Mouse (Mus musculus) lung, embryonic 14.5 days (tissue): ENCODE results near the gene Tmem170. TPM values are rescaled to one million over a fixed set of nuclear protein-coding genes. Genes with fewer than 3 reads are reported as not detected.
A peak's percentile ranks its signal among the peaks of the same experiment; 100 is the strongest.

Source experiments
- ATAC-seq: fragments of 200-750 bp; cut with Nextera tagmentation; 2 replicates; pipeline ENCODE4 v1.8.0; 2017; ENCODE audit warnings: mild to moderate bottlenecking, moderate TSS enrichment, moderate library complexity; ENCODE audit not compliant: insufficient read depth
- DNase-seq: peaks from one replicate; pipeline ENCODE4 v3.0.0-alpha.2; 2015
- H3K27ac ChIP-seq: fragments of 300-500 bp; sonication (generic); 2 replicates; pipeline ENCODE4 v1.5.1; 2014; ENCODE audit warnings: low read depth, mild to moderate bottlenecking, moderate library complexity
- H3K27me3 ChIP-seq: fragments of 300-500 bp; sonication (generic); 2 replicates; pipeline ENCODE4 v1.6.1; 2014; ENCODE audit warnings: low read length, control low read depth; ENCODE audit not compliant: insufficient read depth
- H3K36me3 ChIP-seq: fragments of 300-500 bp; sonication (generic); 2 replicates; pipeline ENCODE4 v1.6.1; 2014; ENCODE audit warnings: control low read depth; ENCODE audit not compliant: insufficient read depth
- H3K4me1 ChIP-seq: fragments of 300-500 bp; sonication (generic); 2 replicates; pipeline ENCODE4 v1.6.1; 2014; ENCODE audit warnings: antibody characterized with exemption, control low read depth; ENCODE audit not compliant: insufficient read depth
- H3K4me2 ChIP-seq: fragments of 300-500 bp; sonication (generic); 2 replicates; pipeline ENCODE4 v1.6.1; 2014; ENCODE audit warnings: mild to moderate bottlenecking
- H3K4me3 ChIP-seq: fragments of 300-500 bp; sonication (generic); 2 replicates; pipeline ENCODE4 v1.5.1; 2014; ENCODE audit warnings: low read depth, low read length
- H3K9ac ChIP-seq: fragments of 300-500 bp; sonication (generic); 2 replicates; pipeline ENCODE4 v1.6.1; 2014
- H3K9me3 ChIP-seq: fragments of 300-500 bp; sonication (generic); 2 replicates; pipeline ENCODE4 v1.6.1; 2016; ENCODE audit warnings: low read depth, low read length, control low read depth
- CTCF ChIP-seq: IDR thresholded peaks from 2 replicates; pipeline ENCODE4 v1.5.1; 2016; ENCODE audit warnings: antibody characterized with exemption, low read depth
- WGBS: fragments of 180-500 bp; shearing (Covaris S2); extraction: QIAGEN DNeasy Blood & Tissue Kit; methylation state at CpG from one replicate; pipeline ENCODE4 v1.1.7; 2014; 5-methylcytosine and 5-hydroxymethylcytosine counted together
- polyA plus RNA-seq: library from polyadenylated mRNA; unstranded; fragments of >200 nt; fragmentation: Nextera tagmentation; extraction: Ambion mirVana; gene quantifications from 2 replicates; pipeline ENCODE4 v1.2.1, GENCODE M21; 2014

Tmem170 gene
- polyA plus RNA-seq, 1 experiment from 2014 or later, result 7.0 TPM

GRCm38 (mm10) chr8:111909621-111910450 is 33.3 kb upstream of the Tmem170 start, which contains the start of gene Chst5:
TSS of gene Chst5 (minus strand) at chr8:111910447.
- 7% methylated on average over 47 of the region's 47 CpGs for WGBS
- Histone ChIP-seq H3K27me3 (peaks cover 16% of the 10 kb centered on the region; the same call in 1 of the 2 replicates), H3K9me3 (no peaks in the 10 kb centered on the region), H3K27ac (no peak within 1 kb of the TSS), H3K36me3 (no peaks in the 10 kb centered on the region), H3K4me1 (no peaks in the 10 kb centered on the region), H3K4me2 (peak within 1 kb of the TSS; percentile 68), H3K4me3 (peak within 1 kb of the TSS; percentile 37), H3K9ac (peak within 1 kb of the TSS; percentile 50)
- no peak for TF ChIP-seq CTCF
- ATAC-seq (peak; percentile 56; the same call in 1 of the 2 replicates), DNase-seq (peak; percentile 44)

GRCm38 (mm10) chr8:111905500-111906121 is 29.1 kb upstream of the Tmem170 start:
- TF ChIP-seq CTCF, result no peak
- no peak overlapping the region for H3K4me3 ChIP-seq
- H3K9me3 ChIP-seq, result no peaks in the 10 kb centered on the region
- peak; percentile 81; the same call in 1 of the 2 replicates for ATAC-seq
- no peak overlapping the region for H3K4me2 ChIP-seq
- no peaks in the 10 kb centered on the region for H3K4me1 ChIP-seq
- 38% methylated on average over 8 of the region's 8 CpGs for WGBS
- no peak overlapping the region for H3K9ac ChIP-seq
- H3K36me3 ChIP-seq, result no peaks in the 10 kb centered on the region
- DNase-seq, result peak; percentile 54
- peaks cover 16% of the 10 kb centered on the region; the same call in 1 of the 2 replicates for H3K27me3 ChIP-seq
- peak overlapping the region; percentile 73 for H3K27ac ChIP-seq

- DNase-seq (no peak), ATAC-seq (peak; percentile 57)
- Histone ChIP-seq H3K9ac (no peak overlapping the region), H3K36me3 (no peaks in the 10 kb centered on the region), H3K4me2 (no peak overlapping the region), H3K27ac (no peak overlapping the region), H3K4me1 (no peaks in the 10 kb centered on the region), H3K27me3 (no peaks in the 10 kb centered on the region), H3K4me3 (no peak overlapping the region), H3K9me3 (no peaks in the 10 kb centered on the region)
- TF ChIP-seq CTCF, result no peak
- WGBS, result 14% methylated on average over 5 of the region's 5 CpGs
Observed at GRCm38 (mm10) chr8:111902080-111902479, 25.5 kb upstream of the Tmem170 start.

- no peak for TF ChIP-seq CTCF
- no peak for DNase-seq
- Histone ChIP-seq H3K9ac (no peak overlapping the region), H3K4me2 (no peak overlapping the region), H3K4me1 (no peaks in the 10 kb centered on the region), H3K4me3 (no peak overlapping the region), H3K27me3 (no peaks in the 10 kb centered on the region), H3K27ac (no peak overlapping the region), H3K36me3 (no peaks in the 10 kb centered on the region), H3K9me3 (no peaks in the 10 kb centered on the region)
- WGBS, result 20% methylated on average over 10 of the region's 10 CpGs
- peak; percentile 74; the same call in 1 of the 2 replicates for ATAC-seq
Observed at GRCm38 (mm10) chr8:111898586-111898985, 22.0 kb upstream of the Tmem170 start.

GRCm38 (mm10) chr8:111894955-111895354 is 18.4 kb upstream of the Tmem170 start:
- no peak overlapping the region for H3K4me3 ChIP-seq
- no peaks in the 10 kb centered on the region for H3K36me3 ChIP-seq
- no peak overlapping the region for H3K9ac ChIP-seq
- DNase-seq (no peak), ATAC-seq (no peak)
- TF ChIP-seq CTCF, result peak; percentile 53
- H3K4me2 ChIP-seq, result no peak overlapping the region
- H3K9me3 ChIP-seq, result no peaks in the 10 kb centered on the region
- H3K27me3 ChIP-seq, result peaks cover 17% of the 10 kb centered on the region
- 88% methylated on average over 7 of the region's 7 CpGs for WGBS
- no peak overlapping the region for H3K27ac ChIP-seq
- H3K4me1 ChIP-seq, result peaks cover 13% of the 10 kb centered on the region

- H3K36me3 ChIP-seq, result no peaks in the 10 kb centered on the region
- H3K9ac ChIP-seq, result no peak overlapping the region
- WGBS, result 39% methylated on average over 5 of the region's 5 CpGs
- H3K4me2 ChIP-seq, result no peak overlapping the region
- H3K4me3 ChIP-seq, result no peak overlapping the region
- peaks cover 28% of the 10 kb centered on the region for H3K27me3 ChIP-seq
- peaks cover 23% of the 10 kb centered on the region for H3K4me1 ChIP-seq
- TF ChIP-seq CTCF, result no peak
- H3K27ac ChIP-seq, result no peak overlapping the region
- no peak for DNase-seq
- ATAC-seq, result no peak
- H3K9me3 ChIP-seq, result no peaks in the 10 kb centered on the region
Observed at GRCm38 (mm10) chr8:111892615-111893014, 16.1 kb upstream of the Tmem170 start.

GRCm38 (mm10) chr8:111891983-111892382 is 15.4 kb upstream of the Tmem170 start:
- Histone ChIP-seq H3K9ac (no peak overlapping the region), H3K4me1 (peaks cover 23% of the 10 kb centered on the region), H3K9me3 (no peaks in the 10 kb centered on the region), H3K27ac (no peak overlapping the region), H3K4me3 (no peak overlapping the region), H3K27me3 (peaks cover 28% of the 10 kb centered on the region), H3K4me2 (no peak overlapping the region), H3K36me3 (no peaks in the 10 kb centered on the region)
- 12% methylated on average over 8 of the region's 8 CpGs for WGBS
- DNase-seq (peak; percentile 40), ATAC-seq (no peak)
- no peak for TF ChIP-seq CTCF
